Mouse (Mus musculus) neutrophil, adult 59 days (primary cell): ENCODE measurements around the gene Micu1. TPM values are rescaled to one million over a fixed set of nuclear protein-coding genes. Genes with fewer than 3 reads are reported as not detected.

Source experiments
- total RNA-seq, 2 experiments: library from RNA; stranded (reverse); gene quantifications; 1 replicate in 1 of 2; 2 replicates in 1 of 2; pipeline ENCODE4 v1.2.4; 2023

Micu1 gene
- total RNA-seq = 100 to 1,000 TPM in 1 of 2 experiments, 10 to 100 TPM in 1; 85.5 to 105 TPM

DNA sequence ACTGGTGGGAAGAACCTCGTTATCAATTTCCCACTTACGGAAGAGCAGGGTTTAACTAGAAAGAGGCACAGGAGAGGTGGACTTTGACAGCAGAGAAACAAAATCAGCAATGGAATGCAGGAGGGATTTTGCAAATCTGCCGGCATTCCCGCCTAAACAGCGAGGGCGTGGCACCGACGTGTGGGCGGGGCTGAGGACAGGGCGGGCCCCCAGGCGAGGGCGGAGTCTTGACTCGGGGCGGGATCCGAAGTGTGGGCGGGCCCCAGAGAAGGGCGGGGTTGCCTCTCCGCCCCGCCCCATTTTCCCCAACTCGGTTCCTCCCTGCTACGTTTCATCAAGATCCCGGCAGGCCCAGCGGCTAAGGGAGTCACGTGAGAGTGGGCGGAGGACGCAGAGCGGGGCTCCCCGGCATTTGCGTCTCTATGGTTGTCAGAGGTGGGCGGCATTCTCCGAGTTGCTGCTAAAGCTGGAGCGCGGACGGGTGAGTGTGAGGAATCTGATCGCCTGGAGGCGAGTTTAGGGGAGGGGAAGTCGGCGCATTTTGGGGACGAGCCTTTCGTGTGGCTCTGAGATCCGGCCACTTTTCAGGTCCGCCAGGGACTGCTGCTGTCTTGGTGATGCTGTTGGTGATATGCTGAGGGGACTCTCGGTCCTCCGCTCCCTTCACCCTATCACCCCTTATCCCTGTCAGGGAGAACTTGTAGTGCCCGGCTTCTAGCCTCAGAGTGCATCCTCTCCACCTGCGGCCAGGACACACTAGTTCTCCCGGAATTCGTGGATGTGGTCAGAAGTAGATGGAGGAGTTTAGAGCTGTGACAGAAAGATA, at the start of gene Micu1:
TSS of gene Micu1 (plus strand) at position 271 of the 826 bp plus-strand sequence.

GRCm38 (mm10) chr10:59879255-59880028, 177.2 kb downstream of the Micu1 start, which contains the start of gene Dnajb12:
TSS of gene Dnajb12 (plus strand) at chr10:59879556.

Other genes starting within 250 kb of the Micu1 start
- not detected for gene Gm10322, start 86.4 kb upstream of the Micu1 start, total RNA-seq
- 10 to 100 TPM; 55.5 to 60.6 TPM for gene Mcu, start 85.8 kb upstream of the Micu1 start, total RNA-seq
- 10 to 100 TPM; 28.4 to 33.0 TPM for gene Dnajb12, start 177.1 kb downstream of the Micu1 start, total RNA-seq
- 10 to 100 TPM; 11.6 to 14.5 TPM for gene Ddit4, start 249.4 kb downstream of the Micu1 start, total RNA-seq